Mouse (Mus musculus) heart, adult 10 weeks (tissue): ENCODE data around the gene Cldn3. TPM values are rescaled to one million over a fixed set of nuclear protein-coding genes. Genes with fewer than 3 reads are reported as not detected.

ENCODE experiments used
- polyA plus RNA-seq: library from polyadenylated mRNA; stranded (reverse); fragments of 350-450 nt; fragmentation: Illumina TruSeq; extraction: RNeasy Lipid Tissue Mini Kit (QIAGEN cat#74804); gene quantifications from one replicate; pipeline ENCODE4 v1.2.3, GENCODE M21; 2014; ENCODE audit warnings: low read depth, low replicate concordance

Gene Cldn3
- 0.37 TPM for polyA plus RNA-seq

DNA sequence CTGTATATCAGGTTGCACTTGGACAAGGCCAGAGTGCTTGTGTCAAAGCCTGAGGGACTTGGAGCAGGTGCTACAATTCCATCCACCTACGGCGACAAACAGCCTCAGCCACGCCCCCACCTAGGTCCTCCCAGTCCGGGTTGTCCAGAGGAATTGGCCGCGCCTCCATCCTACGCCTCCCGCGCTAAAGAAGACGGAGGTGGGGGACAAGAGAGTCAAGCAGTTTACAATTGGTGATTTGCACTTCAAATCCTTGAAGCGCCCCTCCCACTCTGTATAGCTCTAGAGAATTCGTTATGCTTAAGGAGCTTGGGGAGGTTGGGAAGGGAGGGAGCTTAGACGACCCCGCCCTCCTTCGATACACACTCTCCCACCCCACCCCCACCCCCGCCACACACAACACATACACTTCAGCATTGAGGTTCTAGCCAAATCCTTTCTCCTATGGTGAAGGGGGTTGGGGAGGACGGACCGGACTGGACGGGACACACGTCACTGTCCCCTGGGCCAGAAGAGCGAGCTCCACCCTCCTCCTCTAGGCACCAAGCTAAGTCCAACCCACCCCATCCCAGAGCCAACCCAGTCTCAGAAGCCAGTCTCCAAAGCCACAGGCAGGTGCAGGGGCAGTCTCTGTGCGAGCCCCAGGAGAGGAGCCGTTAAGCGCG is at the start of gene Cldn3:
Gene Cldn3 (plus strand): TSS at position 582 of the 665 bp plus-strand sequence.

DNA sequence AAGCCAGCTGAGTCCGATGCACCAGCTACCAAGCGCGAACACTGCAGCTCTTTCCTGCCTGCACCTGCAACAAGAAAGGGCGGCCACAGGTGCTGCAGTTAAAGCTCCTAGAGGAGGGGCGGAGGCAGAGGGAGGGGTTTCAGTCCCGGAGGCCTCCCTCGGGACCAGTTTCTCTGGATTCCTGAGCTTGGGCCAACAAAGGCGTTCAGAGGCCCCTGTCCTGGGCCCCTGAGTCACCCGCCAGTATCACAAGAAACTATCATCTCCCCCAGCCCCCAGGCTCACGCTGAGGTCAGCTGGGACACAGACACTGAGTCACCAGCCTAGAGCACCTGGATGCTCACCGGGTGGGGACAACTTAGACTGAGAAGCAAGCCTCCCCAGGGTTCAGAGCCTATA is 39.2 kb upstream of the Cldn3 start, which contains the start of gene Cldn4:
Gene Cldn4 (minus strand): TSS at position 78 of the 399 bp plus-strand sequence.

DNA sequence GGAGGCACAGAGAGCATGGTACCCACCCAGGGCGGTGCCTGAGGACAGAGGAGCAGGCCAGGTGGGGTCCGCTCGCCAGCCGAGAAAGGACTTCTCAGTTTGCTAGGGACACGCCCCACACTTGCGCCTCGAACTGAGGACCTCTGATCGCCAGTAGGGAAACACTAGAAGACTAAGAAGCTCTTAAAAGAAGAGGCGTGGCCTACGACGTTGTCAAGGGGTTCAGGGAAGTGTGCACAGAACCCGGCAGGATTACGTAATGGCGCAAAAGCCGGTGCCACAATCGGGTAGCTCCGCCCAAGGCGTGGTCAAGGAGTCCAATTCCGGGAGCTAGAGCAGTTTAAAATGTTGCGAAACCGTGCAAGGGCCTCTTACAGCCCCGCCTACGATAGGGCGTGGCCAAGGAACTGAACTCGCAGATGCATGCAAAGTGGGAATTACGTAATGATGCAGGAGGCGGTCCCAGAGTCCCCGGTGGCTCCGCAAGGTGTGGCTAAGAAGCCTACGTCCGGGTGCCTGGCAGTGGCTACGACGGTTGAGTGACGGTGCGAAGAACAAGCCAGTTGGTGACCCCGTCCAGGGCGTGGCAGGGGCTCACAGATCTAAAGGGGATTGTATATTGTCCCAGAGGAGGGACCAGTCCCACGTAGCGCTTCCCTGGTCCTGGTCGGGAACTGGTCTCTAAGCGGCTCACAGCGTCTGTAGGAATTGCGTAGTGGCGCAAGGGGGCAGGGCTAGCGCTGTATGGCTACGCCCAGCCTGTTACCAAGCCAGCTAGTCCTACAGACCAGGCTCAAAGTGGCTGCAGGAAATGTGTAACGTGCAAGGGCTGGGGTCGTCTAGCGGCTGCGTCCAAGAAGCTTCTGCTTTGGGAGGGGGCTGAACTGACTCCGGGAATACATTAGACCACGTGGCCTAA is 22.9 kb downstream of the Cldn3 start, which contains the start of gene Abhd11:
Gene Abhd11 (plus strand): TSS at position 482 of the 919 bp plus-strand sequence.

DNA sequence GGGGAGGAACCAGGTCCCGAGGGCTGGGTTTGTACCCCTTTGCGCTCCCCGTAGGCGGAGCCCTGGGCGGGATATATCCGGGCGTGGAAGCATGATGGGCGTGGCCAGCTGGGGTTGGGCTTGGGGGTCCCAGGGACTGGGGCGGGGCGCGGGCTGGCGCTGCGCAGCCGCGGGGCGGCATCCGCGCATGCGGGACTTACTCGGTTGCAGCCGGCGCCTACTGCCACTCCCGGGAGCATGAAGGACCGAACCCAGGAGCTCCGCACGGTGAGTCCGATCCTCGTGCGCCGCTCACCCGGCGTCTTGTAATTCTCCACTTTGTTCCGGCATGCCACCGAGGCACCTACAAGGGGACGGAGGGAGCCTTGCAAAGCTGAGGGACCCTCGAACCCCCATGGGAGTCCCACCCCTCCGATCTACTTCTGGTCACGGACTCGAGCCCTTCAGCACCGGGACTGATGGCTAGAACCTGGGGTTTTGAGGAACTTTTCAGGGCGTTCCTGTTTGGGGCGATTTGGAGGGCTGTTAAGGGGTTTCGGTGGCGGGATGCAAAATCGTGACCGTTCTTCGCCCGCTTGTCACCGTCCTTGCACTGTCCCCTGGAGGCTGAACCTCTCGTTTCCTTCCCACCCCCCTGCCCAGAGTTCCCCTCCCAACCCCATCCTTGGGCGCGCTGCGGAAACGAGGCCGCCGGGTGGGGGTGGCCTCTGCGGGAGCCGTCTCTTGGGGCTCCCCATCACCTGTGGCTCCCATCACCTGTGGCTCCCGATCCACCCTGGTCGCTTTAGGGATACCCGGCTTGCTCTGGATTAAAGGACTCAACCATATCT is 37.5 kb downstream of the Cldn3 start, which contains the start of gene Stx1a:
Gene Stx1a (plus strand): TSS at position 139 of the 830 bp plus-strand sequence.

Other genes with a start within 250 kb of the Cldn3 start
- 55.7 TPM for gene Eln, start 238.9 kb upstream of the Cldn3 start, polyA plus RNA-seq
- gene Tmem270, start 79.5 kb upstream of the Cldn3 start, polyA plus RNA-seq = not detected
- not detected for gene Cldn13, start 70.7 kb upstream of the Cldn3 start, polyA plus RNA-seq
- 1.4 TPM for gene Mettl27, start 53.8 kb upstream of the Cldn3 start, polyA plus RNA-seq
- gene Cldn4, start 39.3 kb upstream of the Cldn3 start, polyA plus RNA-seq = not detected
- gene Abhd11, start 22.9 kb downstream of the Cldn3 start, polyA plus RNA-seq = 75.7 TPM
- 3.7 TPM for gene Stx1a, start 37.3 kb downstream of the Cldn3 start, polyA plus RNA-seq
- 38.5 TPM for gene Dnajc30, start 78.0 kb downstream of the Cldn3 start, polyA plus RNA-seq
- 34.6 TPM for gene Bud23, start 78.7 kb downstream of the Cldn3 start, polyA plus RNA-seq
- 0.39 TPM for gene Vps37d, start 92.1 kb downstream of the Cldn3 start, polyA plus RNA-seq
- 45.5 TPM for gene Mlxipl, start 103.7 kb downstream of the Cldn3 start, polyA plus RNA-seq
- gene Tbl2, start 163.4 kb downstream of the Cldn3 start, polyA plus RNA-seq = 5.3 TPM
- 37.5 TPM for gene Bcl7b, start 182.1 kb downstream of the Cldn3 start, polyA plus RNA-seq
- gene Baz1b, start 201.1 kb downstream of the Cldn3 start, polyA plus RNA-seq = 40.2 TPM